Mouse (Mus musculus): ENCODE data around the gene Dapk2. TPM values are rescaled to one million over a fixed set of nuclear protein-coding genes. Genes with fewer than 3 reads are reported as not detected.

The Dapk2 gene
- polyA plus RNA-seq (2015; fragmentation: Nextera tagmentation; extraction: Ambion mirVana), result 22.8 and 27.3 TPM in 2 replicates

- no peaks in the 10 kb centered on the region for H3K36me3 ChIP-seq (ENCODE audit: control insufficient read depth, insufficient read depth, low read length)
- H3K4me1 ChIP-seq (replicated peaks; ENCODE audit: control insufficient read depth, insufficient read depth, low read length), result peaks cover 4% of the 10 kb centered on the region
- H3K27ac ChIP-seq (ENCODE audit: low read length), result no peak within 1 kb of the TSS
- under 1% methylated on average over 58 of the region's 58 CpGs for WGBS
- peak; percentile 95 for ATAC-seq (ENCODE audit: low read depth)
- peak within 1 kb of the TSS; percentile 81 for H3K4me2 ChIP-seq (ENCODE audit: low read depth, low read length)
- H3K27me3 ChIP-seq (ENCODE audit: control insufficient read depth, insufficient read depth, low read depth, low read length), result peaks cover 12% of the 10 kb centered on the region; the same call in 1 of the 2 replicates
- H3K9me3 ChIP-seq (ENCODE audit: control insufficient read depth, low read length), result no peaks in the 10 kb centered on the region
- H3K9ac ChIP-seq (ENCODE audit: low read length), result peak within 1 kb of the TSS; percentile 65
- peak within 1 kb of the TSS; percentile 55 for H3K4me3 ChIP-seq (ENCODE audit: low read length)
These were observed at the start of gene Dapk2 for GRCm38 (mm10) chr9:66157958-66158830. Gene Dapk2, plus strand, starts transcription at chr9:66158223.

GRCm38 (mm10) chr9:66109574-66109973, 48.4 kb upstream of the Dapk2 start:
- Histone ChIP-seq H3K4me3 (ENCODE audit: low read length) (no peak overlapping the region), H3K27ac (ENCODE audit: low read length) (no peak overlapping the region), H3K36me3 (ENCODE audit: control insufficient read depth, insufficient read depth, low read length) (peaks cover 20% of the 10 kb centered on the region), H3K9me3 (ENCODE audit: control insufficient read depth, low read length) (no peaks in the 10 kb centered on the region), H3K4me1 (replicated peaks; ENCODE audit: control insufficient read depth, insufficient read depth, low read length) (no peaks in the 10 kb centered on the region), H3K9ac (ENCODE audit: low read length) (no peak overlapping the region), H3K4me2 (ENCODE audit: low read depth, low read length) (no peak overlapping the region), H3K27me3 (ENCODE audit: control insufficient read depth, insufficient read depth, low read depth, low read length) (no peaks in the 10 kb centered on the region)
- WGBS, result 88% methylated on average over 1 of the region's 1 CpGs
- ATAC-seq (ENCODE audit: low read depth), result no peak

GRCm38 (mm10) chr9:66110126-66110525, 47.9 kb upstream of the Dapk2 start:
- Histone ChIP-seq H3K9me3 (ENCODE audit: control insufficient read depth, low read length) (no peaks in the 10 kb centered on the region), H3K4me3 (ENCODE audit: low read length) (no peak overlapping the region), H3K9ac (ENCODE audit: low read length) (no peak overlapping the region), H3K27ac (ENCODE audit: low read length) (no peak overlapping the region), H3K4me1 (replicated peaks; ENCODE audit: control insufficient read depth, insufficient read depth, low read length) (no peaks in the 10 kb centered on the region), H3K4me2 (ENCODE audit: low read depth, low read length) (no peak overlapping the region), H3K36me3 (ENCODE audit: control insufficient read depth, insufficient read depth, low read length) (peaks cover 14% of the 10 kb centered on the region), H3K27me3 (ENCODE audit: control insufficient read depth, insufficient read depth, low read depth, low read length) (no peaks in the 10 kb centered on the region)
- no peak for ATAC-seq (ENCODE audit: low read depth)
- WGBS, result 69% methylated on average over 8 of the region's 8 CpGs

GRCm38 (mm10) chr9:66110611-66111379, 47.2 kb upstream of the Dapk2 start:
- Histone ChIP-seq H3K9ac (ENCODE audit: low read length) (no peak overlapping the region), H3K4me1 (replicated peaks; ENCODE audit: control insufficient read depth, insufficient read depth, low read length) (no peaks in the 10 kb centered on the region), H3K27me3 (ENCODE audit: control insufficient read depth, insufficient read depth, low read depth, low read length) (no peaks in the 10 kb centered on the region), H3K36me3 (ENCODE audit: control insufficient read depth, insufficient read depth, low read length) (peaks cover 14% of the 10 kb centered on the region), H3K9me3 (ENCODE audit: control insufficient read depth, low read length) (no peaks in the 10 kb centered on the region), H3K27ac (ENCODE audit: low read length) (no peak overlapping the region), H3K4me3 (ENCODE audit: low read length) (no peak overlapping the region), H3K4me2 (ENCODE audit: low read depth, low read length) (no peak overlapping the region)
- ATAC-seq (ENCODE audit: low read depth), result no peak
- 84% methylated on average over 8 of the region's 8 CpGs for WGBS

GRCm38 (mm10) chr9:66114341-66114740, 43.7 kb upstream of the Dapk2 start:
- Histone ChIP-seq H3K4me1 (replicated peaks; ENCODE audit: control insufficient read depth, insufficient read depth, low read length) (no peaks in the 10 kb centered on the region), H3K4me3 (ENCODE audit: low read length) (no peak overlapping the region)
- no peak for ATAC-seq (ENCODE audit: low read depth)

GRCm38 (mm10) chr9:66116890-66117289, 41.1 kb upstream of the Dapk2 start:
- Histone ChIP-seq H3K27ac (ENCODE audit: low read length) (no peak overlapping the region), H3K4me2 (ENCODE audit: low read depth, low read length) (no peak overlapping the region)
- no peak for ATAC-seq (ENCODE audit: low read depth)

More at GRCm38 (mm10) chr9:66114341-66114740, 43.7 kb upstream of the Dapk2 start:
- H3K9ac ChIP-seq (ENCODE audit: low read length), result no peak overlapping the region
- H3K4me2 ChIP-seq (ENCODE audit: low read depth, low read length), result no peak overlapping the region
- no peaks in the 10 kb centered on the region for H3K9me3 ChIP-seq (ENCODE audit: control insufficient read depth, low read length)
- no peaks in the 10 kb centered on the region for H3K27me3 ChIP-seq (ENCODE audit: control insufficient read depth, insufficient read depth, low read depth, low read length)
- H3K36me3 ChIP-seq (ENCODE audit: control insufficient read depth, insufficient read depth, low read length), result 0 out of 2 replicates have a peak, but pooled peaks cover 3% of the 10 kb centered on the region
- no peak overlapping the region for H3K27ac ChIP-seq (ENCODE audit: low read length)
- WGBS, result 89% methylated on average over 3 of the region's 3 CpGs

GRCm38 (mm10) chr9:66119498-66119897, 38.5 kb upstream of the Dapk2 start:
- no peaks in the 10 kb centered on the region for H3K27me3 ChIP-seq (ENCODE audit: control insufficient read depth, insufficient read depth, low read depth, low read length)
- 90% methylated on average over 2 of the region's 2 CpGs for WGBS

More at GRCm38 (mm10) chr9:66116890-66117289, 41.1 kb upstream of the Dapk2 start:
- Histone ChIP-seq H3K9ac (ENCODE audit: low read length) (no peak overlapping the region), H3K27me3 (ENCODE audit: control insufficient read depth, insufficient read depth, low read depth, low read length) (no peaks in the 10 kb centered on the region), H3K4me3 (ENCODE audit: low read length) (no peak overlapping the region), H3K9me3 (ENCODE audit: control insufficient read depth, low read length) (no peaks in the 10 kb centered on the region), H3K4me1 (replicated peaks; ENCODE audit: control insufficient read depth, insufficient read depth, low read length) (no peaks in the 10 kb centered on the region), H3K36me3 (ENCODE audit: control insufficient read depth, insufficient read depth, low read length) (0 out of 2 replicates have a peak, but pooled peaks cover 3% of the 10 kb centered on the region)
- WGBS, result 54% methylated on average over 8 of the region's 8 CpGs

GRCm38 (mm10) chr9:66120106-66120505, 37.9 kb upstream of the Dapk2 start:
- Histone ChIP-seq H3K4me1 (replicated peaks; ENCODE audit: control insufficient read depth, insufficient read depth, low read length) (peaks cover 11% of the 10 kb centered on the region), H3K9ac (ENCODE audit: low read length) (no peak overlapping the region), H3K36me3 (ENCODE audit: control insufficient read depth, insufficient read depth, low read length) (0 out of 2 replicates have a peak, but pooled peaks cover 3% of the 10 kb centered on the region), H3K9me3 (ENCODE audit: control insufficient read depth, low read length) (no peaks in the 10 kb centered on the region), H3K4me3 (ENCODE audit: low read length) (no peak overlapping the region), H3K27me3 (ENCODE audit: control insufficient read depth, insufficient read depth, low read depth, low read length) (no peaks in the 10 kb centered on the region), H3K27ac (ENCODE audit: low read length) (no peak overlapping the region), H3K4me2 (ENCODE audit: low read depth, low read length) (no peak overlapping the region)
- WGBS, result 90% methylated on average over 4 of the region's 4 CpGs
- no peak for ATAC-seq (ENCODE audit: low read depth)

More at GRCm38 (mm10) chr9:66119498-66119897, 38.5 kb upstream of the Dapk2 start:
- no peak overlapping the region for H3K9ac ChIP-seq (ENCODE audit: low read length)
- no peak overlapping the region for H3K27ac ChIP-seq (ENCODE audit: low read length)
- no peak overlapping the region for H3K4me2 ChIP-seq (ENCODE audit: low read depth, low read length)
- H3K4me1 ChIP-seq (replicated peaks; ENCODE audit: control insufficient read depth, insufficient read depth, low read length), result peaks cover 8% of the 10 kb centered on the region; the same call in 1 of the 2 replicates
- no peaks in the 10 kb centered on the region for H3K9me3 ChIP-seq (ENCODE audit: control insufficient read depth, low read length)
- H3K4me3 ChIP-seq (ENCODE audit: low read length), result no peak overlapping the region
- H3K36me3 ChIP-seq (ENCODE audit: control insufficient read depth, insufficient read depth, low read length), result 0 out of 2 replicates have a peak, but pooled peaks cover 3% of the 10 kb centered on the region
- no peak for ATAC-seq (ENCODE audit: low read depth)

GRCm38 (mm10) chr9:66120945-66121344, 37.1 kb upstream of the Dapk2 start:
- no peak overlapping the region for H3K4me3 ChIP-seq (ENCODE audit: low read length)
- no peak overlapping the region for H3K9ac ChIP-seq (ENCODE audit: low read length)
- H3K27me3 ChIP-seq (ENCODE audit: control insufficient read depth, insufficient read depth, low read depth, low read length), result no peaks in the 10 kb centered on the region
- peaks cover 16% of the 10 kb centered on the region for H3K4me1 ChIP-seq (replicated peaks; ENCODE audit: control insufficient read depth, insufficient read depth, low read length)
- no peaks in the 10 kb centered on the region for H3K36me3 ChIP-seq (ENCODE audit: control insufficient read depth, insufficient read depth, low read length)
- H3K9me3 ChIP-seq (ENCODE audit: control insufficient read depth, low read length), result no peaks in the 10 kb centered on the region
- WGBS, result 78% methylated on average over 3 of the region's 3 CpGs
- no peak overlapping the region for H3K27ac ChIP-seq (ENCODE audit: low read length)
- H3K4me2 ChIP-seq (ENCODE audit: low read depth, low read length), result no peak overlapping the region
- ATAC-seq (ENCODE audit: low read depth), result no peak

Data from lung, embryonic 16.5 days (tissue).